Mouse (Mus musculus) thymus, postnatal 0 days (tissue): ENCODE data around the gene Scimp. TPM values are rescaled to one million over a fixed set of nuclear protein-coding genes. Genes with fewer than 3 reads are reported as not detected.

Experiments
- DNase-seq: peaks from one replicate; pipeline ENCODE4 v3.0.0-alpha.2; 2015; ENCODE audit warnings: low spot score
- polyA plus RNA-seq: library from polyadenylated mRNA; unstranded; fragments of >200 nt; fragmentation: Nextera tagmentation; extraction: Ambion mirVana; gene quantifications from 2 replicates; pipeline ENCODE4 v1.2.1, GENCODE M21; 2015

The Scimp gene
- polyA plus RNA-seq, 1 experiment from 2014 or later: 2.1 TPM

DNA sequence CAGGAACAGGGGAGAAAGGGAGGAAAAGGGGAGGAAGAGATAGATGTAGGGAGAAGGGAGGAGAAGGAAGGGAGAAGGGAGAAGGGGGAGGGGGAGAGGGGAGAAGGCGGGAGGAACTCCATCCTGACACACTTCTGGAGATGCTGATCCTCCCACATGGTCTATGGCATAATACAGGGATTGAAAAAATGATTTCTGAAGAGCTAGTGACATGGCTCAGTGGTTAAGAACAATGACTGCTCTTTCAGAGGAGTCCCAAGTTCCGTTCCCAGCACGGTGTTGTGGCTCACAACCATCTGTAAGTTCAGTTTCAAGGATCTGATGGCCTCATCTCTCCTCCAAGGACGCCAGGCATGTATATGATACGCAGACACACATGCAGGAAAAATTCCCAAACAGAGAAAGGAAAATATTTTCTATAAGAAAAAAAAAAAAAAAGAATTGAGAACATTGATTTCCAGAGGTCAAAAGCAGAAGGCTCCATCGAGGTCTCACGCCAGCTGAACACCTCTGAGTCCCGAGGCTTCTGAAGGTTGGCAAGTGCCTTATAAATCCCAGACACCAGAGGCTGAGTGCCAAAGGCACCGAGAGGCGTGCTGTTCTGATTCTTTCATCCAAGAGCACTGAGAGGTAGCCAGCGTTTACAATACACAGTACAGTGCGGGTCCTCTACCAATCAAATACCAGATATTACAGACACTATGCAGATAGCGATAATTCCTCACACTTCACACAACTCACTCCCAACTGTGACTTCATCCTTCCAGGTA lies 730 bp downstream of the Scimp start:
- no peak for DNase-seq

DNA sequence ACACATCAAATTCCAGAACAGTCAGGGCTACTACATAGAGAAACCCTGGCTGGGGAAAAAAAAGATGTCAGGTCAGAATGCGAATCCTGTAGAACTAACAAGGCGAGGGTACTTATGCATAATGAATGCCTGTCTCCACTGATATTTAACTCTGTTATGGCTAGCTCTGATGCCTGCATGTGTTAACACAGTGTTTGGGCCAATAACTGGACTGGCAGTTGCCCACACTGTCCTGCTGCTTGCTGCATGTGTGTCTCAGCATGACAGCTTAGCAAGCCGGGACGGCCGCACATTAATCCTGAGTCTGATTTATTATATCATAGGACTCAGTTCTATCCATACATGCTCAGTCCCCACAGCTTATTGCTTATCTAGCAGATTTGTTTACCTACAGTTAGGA lies 1.3 kb downstream of the Scimp start:
- DNase-seq: no peak

- no peak for DNase-seq
Observed at GRCm38 (mm10) chr11:70809011-70809410, 3.4 kb downstream of the Scimp start.

GRCm38 (mm10) chr11:70808101-70808500 lies 4.3 kb downstream of the Scimp start:
- DNase-seq: no peak

- DNase-seq: no peak
Observed at GRCm38 (mm10) chr11:70807630-70808029, 4.8 kb downstream of the Scimp start.

DNA sequence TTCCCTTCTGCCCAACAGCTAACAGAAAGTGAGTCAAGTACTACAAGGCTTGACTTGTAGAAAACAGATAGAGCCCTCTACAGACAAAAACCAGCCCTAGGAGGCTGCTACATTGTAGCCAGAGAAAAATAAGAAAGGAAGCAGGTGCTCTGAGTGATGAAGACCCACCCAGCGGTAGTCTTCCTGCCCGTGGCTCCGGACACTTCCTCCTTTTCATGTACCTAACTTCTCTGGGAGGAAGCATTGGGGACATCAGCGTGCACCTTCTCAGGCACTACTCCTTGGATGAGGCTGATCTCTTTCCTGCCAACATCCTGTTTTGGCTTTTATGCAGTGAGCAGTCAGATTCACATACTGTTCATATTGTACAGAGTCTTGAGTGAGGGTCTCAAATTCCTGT lies 5.7 kb downstream of the Scimp start:
- DNase-seq: no peak

GRCm38 (mm10) chr11:70805641-70806175 lies 6.7 kb downstream of the Scimp start:
- DNase-seq: peak; percentile 14

GRCm38 (mm10) chr11:70804395-70804794 lies 8.0 kb downstream of the Scimp start:
- DNase-seq: no peak

DNA sequence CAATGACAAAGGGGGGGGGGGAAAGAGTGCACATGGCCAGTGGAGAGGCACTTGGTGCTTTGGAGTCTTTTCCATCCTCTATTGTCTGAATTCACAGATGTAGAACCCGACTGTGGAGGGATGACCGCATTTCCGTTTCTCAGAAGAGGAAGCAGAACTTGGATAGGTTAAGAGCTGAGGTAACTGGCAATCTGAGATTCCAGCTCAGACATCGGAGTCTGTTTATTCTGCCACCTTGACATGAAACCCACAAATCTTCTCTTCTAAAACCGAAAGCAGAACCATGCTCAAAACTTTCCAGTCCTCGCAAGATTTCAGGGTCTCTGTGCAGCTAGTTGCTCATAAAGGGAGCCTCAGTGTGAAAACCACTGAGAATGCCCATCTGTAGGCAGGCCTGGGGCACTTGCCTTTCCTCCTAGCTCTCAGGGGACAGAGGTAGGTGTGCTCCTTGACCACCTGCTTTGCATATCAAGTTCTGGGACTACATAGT lies 8.6 kb downstream of the Scimp start:
- DNase-seq: peak; percentile 49

DNA sequence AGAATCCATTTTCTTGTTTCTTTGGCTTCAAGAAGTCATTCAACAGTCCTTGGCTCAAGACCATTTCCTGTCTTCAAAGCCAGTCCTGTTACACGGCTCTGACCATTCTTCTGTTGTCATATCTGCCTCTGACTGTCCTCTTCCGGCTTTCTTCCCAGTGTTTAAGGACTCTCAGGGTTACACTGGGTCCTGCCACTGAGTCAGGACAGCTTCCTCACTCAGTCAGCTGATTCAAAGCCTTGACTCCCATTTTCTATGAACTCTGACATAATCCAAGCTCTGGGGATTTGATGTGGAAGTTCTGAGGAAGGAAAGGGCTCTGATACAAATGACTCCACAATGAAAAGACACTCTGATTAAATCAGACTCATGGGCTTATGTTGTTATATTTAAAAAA lies 9.5 kb downstream of the Scimp start:
- no peak for DNase-seq

- no peak for DNase-seq
Observed at GRCm38 (mm10) chr11:70802208-70802864, 10.1 kb downstream of the Scimp start.

DNA sequence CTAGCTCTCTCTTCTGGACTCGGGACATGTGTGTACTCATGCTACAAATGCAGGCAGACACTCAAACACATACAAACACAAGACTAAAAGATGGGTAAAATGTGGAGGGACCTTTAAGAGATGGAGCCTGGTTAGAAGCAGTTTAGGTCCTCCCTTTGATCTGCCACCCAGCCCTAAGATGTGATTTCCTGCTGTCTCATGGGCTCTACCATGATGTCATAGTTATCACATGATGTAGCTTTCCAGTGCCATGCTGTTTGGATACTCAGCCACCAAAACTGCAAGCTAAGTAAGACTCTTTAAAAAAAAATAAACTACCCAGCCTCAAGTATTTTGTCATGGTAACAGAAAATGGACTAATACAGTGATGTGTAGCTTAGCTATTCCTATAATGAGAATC lies 20.0 kb downstream of the Scimp start:
- peak; percentile 25 for DNase-seq

GRCm38 (mm10) chr11:70791676-70792075 lies 20.7 kb downstream of the Scimp start:
- DNase-seq: no peak

GRCm38 (mm10) chr11:70790874-70791551 lies 21.4 kb downstream of the Scimp start:
- no peak for DNase-seq

DNA sequence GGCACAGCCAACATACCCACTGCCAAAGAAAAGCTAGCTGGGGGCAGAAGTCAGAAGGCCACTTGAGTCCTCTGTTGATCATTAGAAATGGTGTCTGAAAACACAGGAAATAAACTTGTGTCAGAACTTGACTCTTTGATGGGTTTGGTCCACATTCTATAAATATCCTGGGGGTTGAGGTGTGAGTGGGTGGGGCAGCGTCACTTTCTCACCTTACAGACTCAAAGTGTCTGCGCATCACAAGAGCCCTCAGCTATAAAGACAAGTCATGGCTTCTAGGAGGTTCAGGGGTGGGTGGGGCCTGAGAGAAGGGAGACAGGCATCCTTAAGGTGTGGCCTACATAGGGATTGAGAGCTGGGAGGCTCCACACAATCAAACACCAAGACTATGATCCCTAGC lies 22.0 kb downstream of the Scimp start:
- no peak for DNase-seq

GRCm38 (mm10) chr11:70788972-70789655 lies 23.3 kb downstream of the Scimp start:
- no peak for DNase-seq

- no peak for DNase-seq
Observed at GRCm38 (mm10) chr11:70787052-70787451, 25.3 kb downstream of the Scimp start.

GRCm38 (mm10) chr11:70785908-70786307 lies 26.5 kb downstream of the Scimp start:
- no peak for DNase-seq

GRCm38 (mm10) chr11:70778058-70778457 lies 34.3 kb downstream of the Scimp start:
- DNase-seq: peak; percentile 38

DNA sequence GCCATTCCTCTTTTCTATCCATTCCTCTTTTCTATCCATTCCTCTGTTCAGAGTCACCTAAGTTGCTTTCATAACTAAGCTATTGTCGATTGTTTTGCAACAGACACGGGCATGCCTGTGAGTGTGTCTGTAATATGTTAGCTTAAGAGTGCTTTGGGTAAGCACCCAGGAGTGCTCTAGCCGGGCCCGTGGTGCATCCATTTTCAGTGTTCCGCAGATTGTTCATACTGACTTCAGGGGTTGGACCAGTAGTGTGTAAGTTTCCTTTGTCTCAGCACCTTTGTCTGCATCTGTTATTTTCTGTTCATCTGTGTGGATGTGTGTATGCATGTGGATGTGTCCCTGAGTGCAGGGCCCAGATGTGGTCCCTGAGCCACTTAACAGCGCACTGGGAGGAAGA lies 34.8 kb downstream of the Scimp start:
- DNase-seq: no peak

GRCm38 (mm10) chr11:70776830-70777571 lies 35.4 kb downstream of the Scimp start:
- peak; percentile 81 for DNase-seq
